Mouse (Mus musculus): ENCODE measurements around the gene Majin. TPM values are rescaled to one million over a fixed set of nuclear protein-coding genes. Genes with fewer than 3 reads are reported as not detected.
A peak's percentile ranks its signal among the peaks of the same experiment; 100 is the strongest.

Gene Majin
- not detected in 2 replicates for polyA plus RNA-seq (2016; fragmentation: Nextera tagmentation; extraction: Ambion mirVana)

- Histone ChIP-seq H3K4me3 (no peak within 1 kb of the TSS), H3K9me3 (replicated peaks) (no peaks in the 10 kb centered on the region), H3K4me1 (no peaks in the 10 kb centered on the region), H3K9ac (no peak within 1 kb of the TSS), H3K27ac (no peak within 1 kb of the TSS), H3K4me2 (no peak within 1 kb of the TSS), H3K36me3 (no peaks in the 10 kb centered on the region), H3K27me3 (replicated peaks) (peaks cover 16% of the 10 kb centered on the region; the same call in 1 of the 2 replicates)
- WGBS (ENCODE audit: insufficient replicate concordance): 66% methylated on average over 23 of the region's 23 CpGs
- no peak for ATAC-seq
These were observed at the start of gene Majin for GRCm38 (mm10) chr19:6184131-6184530. Gene Majin, plus strand, starts transcription at chr19:6184388.

GRCm38 (mm10) chr19:6136397-6136796 lies 47.8 kb upstream of the Majin start:
- Histone ChIP-seq H3K27me3 (replicated peaks) (no peaks in the 10 kb centered on the region), H3K4me1 (peaks cover 57% of the 10 kb centered on the region), H3K9me3 (replicated peaks) (no peaks in the 10 kb centered on the region), H3K36me3 (peaks cover 40% of the 10 kb centered on the region), H3K9ac (no peak overlapping the region), H3K4me3 (no peak overlapping the region), H3K4me2 (no peak overlapping the region), H3K27ac (peak overlapping the region; percentile 24; the same call in 1 of the 2 replicates)
- 84% methylated on average over 3 of the region's 3 CpGs for WGBS (ENCODE audit: insufficient replicate concordance)
- no peak for ATAC-seq

- peaks cover 33% of the 10 kb centered on the region for H3K4me1 ChIP-seq
- H3K36me3 ChIP-seq: peaks cover 34% of the 10 kb centered on the region
- 87% methylated on average over 6 of the region's 6 CpGs for WGBS (ENCODE audit: insufficient replicate concordance)
- H3K4me2 ChIP-seq: peak overlapping the region; percentile 95
- no peak for ATAC-seq
- peak overlapping the region; percentile 85 for H3K9ac ChIP-seq
- peak overlapping the region; percentile 97 for H3K27ac ChIP-seq
- H3K27me3 ChIP-seq (replicated peaks): no peaks in the 10 kb centered on the region; the same call in 1 of the 2 replicates
- no peaks in the 10 kb centered on the region for H3K9me3 ChIP-seq (replicated peaks)
- peak overlapping the region; percentile 75 for H3K4me3 ChIP-seq
These were observed 44.5 kb upstream of the Majin start for GRCm38 (mm10) chr19:6139701-6140100.

GRCm38 (mm10) chr19:6140374-6140677 lies 43.9 kb upstream of the Majin start:
- Histone ChIP-seq H3K9me3 (replicated peaks) (no peaks in the 10 kb centered on the region), H3K27me3 (replicated peaks) (peaks cover 6% of the 10 kb centered on the region; the same call in 1 of the 2 replicates), H3K27ac (peak overlapping the region; percentile 97), H3K36me3 (peaks cover 28% of the 10 kb centered on the region), H3K9ac (peak overlapping the region; percentile 85), H3K4me1 (peaks cover 30% of the 10 kb centered on the region), H3K4me2 (peak overlapping the region; percentile 95), H3K4me3 (peak overlapping the region; percentile 75)
- ATAC-seq: no peak
- WGBS (ENCODE audit: insufficient replicate concordance): 7% methylated on average over 16 of the region's 16 CpGs

GRCm38 (mm10) chr19:6140678-6141393 lies 43.4 kb upstream of the Majin start, which contains the start of gene Batf2:
Gene Batf2, plus strand, starts transcription at chr19:6140983.
- Histone ChIP-seq H3K9me3 (replicated peaks) (no peaks in the 10 kb centered on the region), H3K9ac (peak within 1 kb of the TSS; percentile 85), H3K36me3 (peaks cover 23% of the 10 kb centered on the region), H3K4me2 (peak within 1 kb of the TSS; percentile 95), H3K27ac (peak within 1 kb of the TSS; percentile 97), H3K4me3 (peak within 1 kb of the TSS; percentile 75), H3K4me1 (peaks cover 30% of the 10 kb centered on the region), H3K27me3 (replicated peaks) (peaks cover 6% of the 10 kb centered on the region; the same call in 1 of the 2 replicates)
- peak; percentile 90 for ATAC-seq
- WGBS (ENCODE audit: insufficient replicate concordance): 2% methylated on average over 67 of the region's 68 CpGs

GRCm38 (mm10) chr19:6141394-6141749 lies 42.8 kb upstream of the Majin start, which contains the start of gene Arl2:
Gene Arl2, minus strand, starts transcription at chr19:6141548.
- Histone ChIP-seq H3K9ac (peak within 1 kb of the TSS; percentile 85), H3K4me1 (peaks cover 30% of the 10 kb centered on the region), H3K27me3 (replicated peaks) (peaks cover 6% of the 10 kb centered on the region; the same call in 1 of the 2 replicates), H3K4me3 (peak within 1 kb of the TSS; percentile 75), H3K27ac (peak within 1 kb of the TSS; percentile 97), H3K9me3 (replicated peaks) (no peaks in the 10 kb centered on the region), H3K4me2 (peak within 1 kb of the TSS; percentile 95), H3K36me3 (peaks cover 17% of the 10 kb centered on the region)
- WGBS (ENCODE audit: insufficient replicate concordance): 1% methylated on average over 15 of the region's 15 CpGs
- peak; percentile 78 for ATAC-seq

GRCm38 (mm10) chr19:6144842-6145241 lies 39.3 kb upstream of the Majin start:
- no peak overlapping the region for H3K27ac ChIP-seq
- 62% methylated on average over 5 of the region's 5 CpGs for WGBS (ENCODE audit: insufficient replicate concordance)
- no peak overlapping the region for H3K9ac ChIP-seq
- no peaks in the 10 kb centered on the region for H3K36me3 ChIP-seq
- ATAC-seq: no peak
- H3K4me1 ChIP-seq: peaks cover 13% of the 10 kb centered on the region
- no peak overlapping the region for H3K4me3 ChIP-seq
- no peaks in the 10 kb centered on the region for H3K9me3 ChIP-seq (replicated peaks)
- no peak overlapping the region for H3K4me2 ChIP-seq
- H3K27me3 ChIP-seq (replicated peaks): peaks cover 8% of the 10 kb centered on the region

GRCm38 (mm10) chr19:6155174-6155573 lies 29.0 kb upstream of the Majin start:
- Histone ChIP-seq H3K9me3 (replicated peaks) (no peaks in the 10 kb centered on the region), H3K9ac (no peak overlapping the region), H3K36me3 (no peaks in the 10 kb centered on the region), H3K27me3 (replicated peaks) (peaks cover 35% of the 10 kb centered on the region), H3K4me1 (peaks cover 11% of the 10 kb centered on the region), H3K27ac (no peak overlapping the region), H3K4me3 (no peak overlapping the region), H3K4me2 (no peak overlapping the region)
- ATAC-seq: peak; percentile 69
- 55% methylated on average over 9 of the region's 9 CpGs for WGBS (ENCODE audit: insufficient replicate concordance)

- Histone ChIP-seq H3K4me2 (no peak overlapping the region), H3K27ac (no peak overlapping the region), H3K9ac (no peak overlapping the region), H3K27me3 (replicated peaks) (peaks cover 32% of the 10 kb centered on the region), H3K36me3 (no peaks in the 10 kb centered on the region), H3K4me1 (peaks cover 11% of the 10 kb centered on the region), H3K9me3 (replicated peaks) (no peaks in the 10 kb centered on the region), H3K4me3 (no peak overlapping the region)
- no peak for ATAC-seq
- WGBS (ENCODE audit: insufficient replicate concordance): 62% methylated on average over 8 of the region's 8 CpGs
These were observed 27.8 kb upstream of the Majin start for GRCm38 (mm10) chr19:6156372-6156771.

GRCm38 (mm10) chr19:6157220-6157619 lies 27.0 kb upstream of the Majin start:
- 37% methylated on average over 6 of the region's 6 CpGs for WGBS (ENCODE audit: insufficient replicate concordance)
- no peak for ATAC-seq
- no peaks in the 10 kb centered on the region for H3K36me3 ChIP-seq

GRCm38 (mm10) chr19:6163872-6164547 lies 20.2 kb upstream of the Majin start:
- Histone ChIP-seq H3K4me3 (no peak overlapping the region), H3K9ac (no peak overlapping the region), H3K27me3 (replicated peaks) (peaks cover 13% of the 10 kb centered on the region), H3K27ac (no peak overlapping the region), H3K4me1 (peaks cover 12% of the 10 kb centered on the region), H3K9me3 (replicated peaks) (no peaks in the 10 kb centered on the region), H3K4me2 (no peak overlapping the region), H3K36me3 (no peaks in the 10 kb centered on the region)
- WGBS (ENCODE audit: insufficient replicate concordance): 52% methylated on average over 10 of the region's 10 CpGs
- ATAC-seq: no peak

More at GRCm38 (mm10) chr19:6157220-6157619, 27.0 kb upstream of the Majin start:
- no peak overlapping the region for H3K4me2 ChIP-seq
- H3K27me3 ChIP-seq (replicated peaks): peaks cover 31% of the 10 kb centered on the region
- H3K9me3 ChIP-seq (replicated peaks): no peaks in the 10 kb centered on the region
- H3K4me3 ChIP-seq: no peak overlapping the region
- H3K27ac ChIP-seq: no peak overlapping the region
- H3K9ac ChIP-seq: no peak overlapping the region
- peaks cover 11% of the 10 kb centered on the region for H3K4me1 ChIP-seq

GRCm38 (mm10) chr19:6166750-6167149 lies 17.4 kb upstream of the Majin start:
- H3K4me1 ChIP-seq: peaks cover 12% of the 10 kb centered on the region
- WGBS (ENCODE audit: insufficient replicate concordance): 46% methylated on average over 4 of the region's 4 CpGs

More at GRCm38 (mm10) chr19:6166750-6167149, 17.4 kb upstream of the Majin start:
- H3K27me3 ChIP-seq (replicated peaks): peaks cover 9% of the 10 kb centered on the region
- H3K36me3 ChIP-seq: no peaks in the 10 kb centered on the region
- H3K9ac ChIP-seq: no peak overlapping the region
- H3K4me2 ChIP-seq: no peak overlapping the region
- no peak for ATAC-seq
- H3K4me3 ChIP-seq: no peak overlapping the region
- H3K27ac ChIP-seq: no peak overlapping the region
- no peaks in the 10 kb centered on the region for H3K9me3 ChIP-seq (replicated peaks)
